Mouse (Mus musculus) intestine, embryonic 16.5 days (tissue): ENCODE results near the gene Rimklb. TPM values are rescaled to one million over a fixed set of nuclear protein-coding genes. Genes with fewer than 3 reads are reported as not detected.

Experiments
- ATAC-seq: fragments of 200-750 bp; cut with Nextera tagmentation; 2 replicates; pipeline ENCODE4 v1.8.0; 2017; ENCODE audit warnings: moderate TSS enrichment, moderate library complexity
- H3K27ac ChIP-seq: fragments of 300-500 bp; sonication (generic); 2 replicates; pipeline ENCODE4 v1.5.1; 2014; ENCODE audit warnings: mild to moderate bottlenecking, low read length
- H3K27me3 ChIP-seq: fragments of 300-500 bp; sonication (generic); replicated peaks from 2 replicates; pipeline ENCODE4 v1.6.1; 2014; ENCODE audit warnings: low read length, control low read depth, mixed read lengths; ENCODE audit not compliant: control insufficient read depth, insufficient read depth
- H3K36me3 ChIP-seq: fragments of 300-500 bp; sonication (generic); 2 replicates; pipeline ENCODE4 v1.6.1; 2014; ENCODE audit warnings: low read length, control low read depth; ENCODE audit not compliant: control insufficient read depth, insufficient read depth
- H3K4me1 ChIP-seq: fragments of 300-500 bp; sonication (generic); 2 replicates; pipeline ENCODE4 v1.6.1; 2014; ENCODE audit warnings: low read length, control low read depth, mixed read lengths; ENCODE audit not compliant: control insufficient read depth, insufficient read depth
- H3K4me2 ChIP-seq: fragments of 300-500 bp; sonication (generic); 2 replicates; pipeline ENCODE4 v1.6.1; 2014; ENCODE audit warnings: low read depth, low read length, control low read depth
- H3K4me3 ChIP-seq: fragments of 300-500 bp; sonication (generic); 2 replicates; pipeline ENCODE4 v1.5.1; 2014; ENCODE audit warnings: mild to moderate bottlenecking, low read length
- H3K9ac ChIP-seq: fragments of 300-500 bp; sonication (generic); 2 replicates; pipeline ENCODE4 v1.6.1; 2014; ENCODE audit warnings: low read depth, low read length
- H3K9me3 ChIP-seq: fragments of 300-500 bp; sonication (generic); 2 replicates; pipeline ENCODE4 v1.6.1; 2016; ENCODE audit warnings: low read length, control low read depth; ENCODE audit not compliant: control insufficient read depth
- WGBS: fragments of 180-500 bp; shearing (Covaris S2); extraction: QIAGEN DNeasy Blood & Tissue Kit; methylation state at CpG from one replicate; pipeline ENCODE4 v1.1.7; 2014; 5-methylcytosine and 5-hydroxymethylcytosine counted together
- polyA plus RNA-seq: library from polyadenylated mRNA; unstranded; fragments of >200 nt; fragmentation: Nextera tagmentation; extraction: Ambion mirVana; gene quantifications from 2 replicates; pipeline ENCODE4 v1.2.1, GENCODE M21; 2015

Gene Rimklb
- polyA plus RNA-seq, 1 experiment from 2014 or later = 3.5 TPM

- H3K27me3 ChIP-seq = no peaks in the 10 kb centered on the region
These were observed 14.6 kb upstream of the Rimklb start for GRCm38 (mm10) chr6:122512914-122513878.

GRCm38 (mm10) chr6:122508494-122508893 is 9.9 kb upstream of the Rimklb start:
- ATAC-seq = no peak
- no peaks in the 10 kb centered on the region for H3K4me1 ChIP-seq
- H3K36me3 ChIP-seq = no peaks in the 10 kb centered on the region
- H3K27me3 ChIP-seq = no peaks in the 10 kb centered on the region
- H3K9ac ChIP-seq = no peak overlapping the region
- 84% methylated on average over 8 of the region's 8 CpGs for WGBS
- no peak overlapping the region for H3K4me2 ChIP-seq
- no peaks in the 10 kb centered on the region for H3K9me3 ChIP-seq
- H3K4me3 ChIP-seq = no peak overlapping the region
- H3K27ac ChIP-seq = no peak overlapping the region

More at GRCm38 (mm10) chr6:122512914-122513878, 14.6 kb upstream of the Rimklb start:
- Histone ChIP-seq H3K9ac (no peak overlapping the region), H3K4me3 (no peak overlapping the region), H3K9me3 (no peaks in the 10 kb centered on the region), H3K4me2 (no peak overlapping the region), H3K4me1 (no peaks in the 10 kb centered on the region), H3K36me3 (no peaks in the 10 kb centered on the region), H3K27ac (no peak overlapping the region)
- no peak for ATAC-seq
- 41% methylated on average over 12 of the region's 12 CpGs for WGBS

GRCm38 (mm10) chr6:122505545-122505944 is 7.0 kb upstream of the Rimklb start, which contains the start of gene Mfap5:
Mfap5 (plus strand) TSS chr6:122505845.
- Histone ChIP-seq H3K9me3 (no peaks in the 10 kb centered on the region), H3K4me1 (no peaks in the 10 kb centered on the region), H3K27ac (no peak within 1 kb of the TSS), H3K4me3 (no peak within 1 kb of the TSS), H3K4me2 (no peak within 1 kb of the TSS), H3K9ac (no peak within 1 kb of the TSS), H3K36me3 (no peaks in the 10 kb centered on the region), H3K27me3 (no peaks in the 10 kb centered on the region)
- 87% methylated on average over 3 of the region's 3 CpGs for WGBS
- ATAC-seq = no peak

GRCm38 (mm10) chr6:122505041-122505440 is 6.5 kb upstream of the Rimklb start:
- 60% methylated on average over 4 of the region's 4 CpGs for WGBS
- Histone ChIP-seq H3K4me1 (no peaks in the 10 kb centered on the region), H3K4me3 (no peak overlapping the region), H3K4me2 (no peak overlapping the region), H3K9me3 (no peaks in the 10 kb centered on the region), H3K36me3 (no peaks in the 10 kb centered on the region), H3K27ac (no peak overlapping the region), H3K9ac (no peak overlapping the region), H3K27me3 (no peaks in the 10 kb centered on the region)
- ATAC-seq = no peak

- WGBS = 35% methylated on average over 5 of the region's 5 CpGs
- Histone ChIP-seq H3K4me2 (no peak overlapping the region), H3K27ac (no peak overlapping the region), H3K4me3 (no peak overlapping the region), H3K4me1 (peaks cover 11% of the 10 kb centered on the region), H3K9me3 (no peaks in the 10 kb centered on the region), H3K36me3 (no peaks in the 10 kb centered on the region), H3K27me3 (peaks cover 2% of the 10 kb centered on the region; the same call in 1 of the 2 replicates), H3K9ac (no peak overlapping the region)
- ATAC-seq = no peak
These were observed 2.1 kb downstream of the Rimklb start for GRCm38 (mm10) chr6:122496501-122496900.

GRCm38 (mm10) chr6:122495082-122495881 is 3.3 kb downstream of the Rimklb start:
- H3K36me3 ChIP-seq = no peaks in the 10 kb centered on the region

GRCm38 (mm10) chr6:122493799-122494472 is 4.6 kb downstream of the Rimklb start:
- WGBS = 62% methylated on average over 6 of the region's 6 CpGs
- Histone ChIP-seq H3K9ac (no peak overlapping the region), H3K9me3 (no peaks in the 10 kb centered on the region), H3K4me1 (peaks cover 13% of the 10 kb centered on the region), H3K27me3 (peaks cover 2% of the 10 kb centered on the region; the same call in 1 of the 2 replicates), H3K4me2 (no peak overlapping the region), H3K4me3 (no peak overlapping the region), H3K36me3 (no peaks in the 10 kb centered on the region), H3K27ac (no peak overlapping the region)
- ATAC-seq = no peak

More at GRCm38 (mm10) chr6:122495082-122495881, 3.3 kb downstream of the Rimklb start:
- Histone ChIP-seq H3K9me3 (no peaks in the 10 kb centered on the region), H3K4me1 (peaks cover 13% of the 10 kb centered on the region), H3K27me3 (peaks cover 2% of the 10 kb centered on the region; the same call in 1 of the 2 replicates), H3K4me2 (peak overlapping the region; percentile 32), H3K4me3 (peak overlapping the region; percentile 23; the same call in 1 of the 2 replicates), H3K27ac (peak overlapping the region; percentile 20), H3K9ac (peak overlapping the region; percentile 26)
- ATAC-seq = peak; percentile 53
- 15% methylated on average over 21 of the region's 21 CpGs for WGBS

- ATAC-seq = no peak
- 38% methylated on average over 6 of the region's 6 CpGs for WGBS
- no peaks in the 10 kb centered on the region for H3K36me3 ChIP-seq
- H3K4me1 ChIP-seq = peaks cover 13% of the 10 kb centered on the region
- H3K4me2 ChIP-seq = no peak overlapping the region
- H3K9ac ChIP-seq = no peak overlapping the region
- H3K27me3 ChIP-seq = peaks cover 2% of the 10 kb centered on the region; the same call in 1 of the 2 replicates
- H3K9me3 ChIP-seq = no peaks in the 10 kb centered on the region
- no peak overlapping the region for H3K27ac ChIP-seq
- H3K4me3 ChIP-seq = no peak overlapping the region
These were observed 6.1 kb downstream of the Rimklb start for GRCm38 (mm10) chr6:122492479-122492878.
